Mouse (Mus musculus) spleen, adult 18-20 months (tissue): ENCODE data around the gene Slc22a4.
A peak's percentile ranks its signal among the peaks of the same experiment; 100 is the strongest.

Experiments
- DNase-seq, 2 experiments: peaks; one replicate each; pipeline ENCODE4 v3.0.0; 2022; ENCODE audit warnings: mixed read lengths in 2 of 2

The Slc22a4 gene

GRCm38 (mm10) chr11:54028044-54028951 lies at the start of gene Slc22a4:
Slc22a4 (minus strand) TSS chr11:54028090.
- peak; percentile 21 to 30 for DNase-seq

- no peak for DNase-seq
Observed at GRCm38 (mm10) chr11:54076101-54076500, 48.2 kb upstream of the Slc22a4 start.

- DNase-seq: no peak
Observed at GRCm38 (mm10) chr11:54075353-54075752, 47.5 kb upstream of the Slc22a4 start.

GRCm38 (mm10) chr11:54073291-54073690 lies 45.4 kb upstream of the Slc22a4 start:
- DNase-seq: no peak

- DNase-seq: no peak
Observed at GRCm38 (mm10) chr11:54071726-54072445, 44.0 kb upstream of the Slc22a4 start.

- DNase-seq: no peak
Observed at GRCm38 (mm10) chr11:54068520-54069371, 40.9 kb upstream of the Slc22a4 start, which contains the start of gene Pdlim4. Pdlim4 (minus strand) TSS chr11:54069014.

- DNase-seq: no peak
Observed at GRCm38 (mm10) chr11:54067996-54068519, 40.2 kb upstream of the Slc22a4 start.

GRCm38 (mm10) chr11:54067318-54067995 lies 39.6 kb upstream of the Slc22a4 start:
- no peak for DNase-seq

GRCm38 (mm10) chr11:54066400-54066799 lies 38.5 kb upstream of the Slc22a4 start:
- no peak for DNase-seq

- no peak for DNase-seq
Observed at GRCm38 (mm10) chr11:54065915-54066178, 38.0 kb upstream of the Slc22a4 start.

- no peak for DNase-seq
Observed at GRCm38 (mm10) chr11:54065106-54065914, 37.4 kb upstream of the Slc22a4 start.

- no peak for DNase-seq
Observed at GRCm38 (mm10) chr11:54064412-54064978, 36.6 kb upstream of the Slc22a4 start.

GRCm38 (mm10) chr11:54063472-54063775 lies 35.5 kb upstream of the Slc22a4 start:
- no peak for DNase-seq

- no peak for DNase-seq
Observed at GRCm38 (mm10) chr11:54062753-54063471, 35.0 kb upstream of the Slc22a4 start.

GRCm38 (mm10) chr11:54062086-54062752 lies 34.3 kb upstream of the Slc22a4 start:
- DNase-seq: no peak

GRCm38 (mm10) chr11:54060316-54060715 lies 32.4 kb upstream of the Slc22a4 start:
- no peak for DNase-seq

GRCm38 (mm10) chr11:54059526-54059925 lies 31.6 kb upstream of the Slc22a4 start:
- DNase-seq: no peak

GRCm38 (mm10) chr11:54058643-54059042 lies 30.8 kb upstream of the Slc22a4 start:
- DNase-seq: no peak

GRCm38 (mm10) chr11:54058056-54058617 lies 30.2 kb upstream of the Slc22a4 start:
- DNase-seq: no peak

- no peak for DNase-seq
Observed at GRCm38 (mm10) chr11:54057428-54057827, 29.5 kb upstream of the Slc22a4 start.
